Mouse (Mus musculus): Measurements from ENCODE around the gene Hopx.

Hopx gene

DNA sequence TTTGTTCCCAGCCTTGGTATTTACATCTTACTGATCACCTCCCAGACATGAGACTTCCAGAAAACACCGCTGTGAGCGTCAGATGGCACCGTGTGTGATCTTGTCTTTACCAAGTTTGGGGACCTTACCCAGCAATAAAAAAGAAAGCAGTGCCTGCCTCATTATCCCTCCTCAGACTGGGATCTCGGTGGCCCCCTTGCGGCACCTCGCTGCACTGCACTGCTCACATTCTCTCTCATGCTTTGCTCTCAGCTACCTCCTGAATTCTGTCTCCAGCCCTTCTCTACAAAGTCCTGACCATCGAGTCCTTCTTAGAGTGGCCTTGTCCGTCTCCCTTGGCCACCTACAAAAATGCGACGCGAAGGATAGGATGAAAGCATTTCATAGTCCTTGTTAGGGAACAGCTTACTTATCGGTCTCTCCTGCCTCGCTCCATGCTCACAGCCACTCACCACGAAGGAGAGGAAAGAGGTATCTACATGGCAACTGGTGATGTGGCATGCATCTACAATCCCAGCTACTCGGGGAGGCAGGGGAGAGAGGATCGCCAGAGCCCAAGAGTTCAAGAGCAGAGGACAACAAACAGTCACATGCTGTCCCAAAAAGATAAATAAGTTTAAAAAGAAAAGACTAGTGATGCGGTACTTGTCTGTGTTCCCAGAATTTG is 53.4 kb downstream of the Hopx start:
- POLR2A ChIA-PET: interaction anchor here in 3 of 4 experiments (0.5 to 1.6 kb wide), 7 partner anchors 11 to 994 kb away, joined by 3 to 5 read pairs (median 3); no protein-coding TSS in a partner anchor
- CTCF ChIA-PET: interaction anchor here (0.5 to 1.8 kb wide), 33 partner anchors 9 to 1718 kb away, joined by 3 to 9 read pairs (median 3); partner anchors contain the start of genes Paics (in 1 of the 4), Ppat (in 1 of the 4) and Thegl (in 1 of the 4)

GRCm38 (mm10) chr5:77060363-77060762 is 54.6 kb downstream of the Hopx start:
- ChIA-PET CTCF (interaction anchor here in 2 of 4 experiments (1.3 to 1.8 kb wide), 2 partner anchors 9 to 15 kb away, joined by 4 to 6 read pairs; no protein-coding TSS in a partner anchor), POLR2A (interaction anchor here in 2 of 4 experiments (1.4 to 2.2 kb wide), 3 partner anchors 13 to 29 kb away, joined by 3 to 8 read pairs (median 3); no protein-coding TSS in a partner anchor)

GRCm38 (mm10) chr5:77056881-77057440 is 58.0 kb downstream of the Hopx start:
- POLR2A ChIA-PET: no interaction called here
- CTCF ChIA-PET: interaction anchor here in 2 of 4 experiments (0.8 to 1.0 kb wide), 2 partner anchors 56 to 229 kb away, joined by 3 read pairs; no protein-coding TSS in a partner anchor

- ChIA-PET POLR2A (no interaction called here), CTCF (interaction anchor here in 2 of 4 experiments (0.5 to 0.6 kb wide), 3 partner anchors 12 to 766 kb away, joined by 3 read pairs; no protein-coding TSS in a partner anchor)
These were observed 62.3 kb downstream of the Hopx start for GRCm38 (mm10) chr5:77052616-77053015.

DNA sequence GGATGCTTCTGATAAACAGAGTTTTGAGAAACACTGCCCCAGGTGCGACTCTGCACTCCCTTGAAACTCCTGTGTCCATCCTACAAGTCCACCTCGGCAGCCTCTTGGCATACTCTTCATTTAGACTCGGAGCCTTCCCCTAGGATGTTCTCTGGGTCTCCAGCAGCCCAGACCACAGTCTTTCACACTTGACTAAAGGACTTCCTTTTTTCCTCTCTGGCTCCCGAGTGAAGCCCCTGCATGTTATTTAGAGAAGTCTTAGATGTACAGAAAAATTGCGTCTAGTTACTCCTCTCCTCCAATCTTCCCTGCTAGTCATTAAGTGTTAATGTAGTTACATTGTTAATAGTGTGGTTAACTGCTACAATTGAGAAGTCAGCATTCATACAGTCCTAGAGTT is 70.6 kb downstream of the Hopx start:
- CTCF ChIA-PET: no interaction called here
- POLR2A ChIA-PET: no interaction called here

- ChIA-PET POLR2A (interaction anchor here in 1 of 4 experiments (0.7 kb wide), 1 partner anchor 24 kb away, joined by 3 read pairs; the partner anchor contains the start of gene Thegl), CTCF (interaction anchor here in 2 of 4 experiments (0.6 to 1.2 kb wide), 4 partner anchors 10 to 183 kb away, joined by 3 to 5 read pairs (median 3); no protein-coding TSS in a partner anchor)
These were observed 75.5 kb downstream of the Hopx start for GRCm38 (mm10) chr5:77039391-77039790.

DNA sequence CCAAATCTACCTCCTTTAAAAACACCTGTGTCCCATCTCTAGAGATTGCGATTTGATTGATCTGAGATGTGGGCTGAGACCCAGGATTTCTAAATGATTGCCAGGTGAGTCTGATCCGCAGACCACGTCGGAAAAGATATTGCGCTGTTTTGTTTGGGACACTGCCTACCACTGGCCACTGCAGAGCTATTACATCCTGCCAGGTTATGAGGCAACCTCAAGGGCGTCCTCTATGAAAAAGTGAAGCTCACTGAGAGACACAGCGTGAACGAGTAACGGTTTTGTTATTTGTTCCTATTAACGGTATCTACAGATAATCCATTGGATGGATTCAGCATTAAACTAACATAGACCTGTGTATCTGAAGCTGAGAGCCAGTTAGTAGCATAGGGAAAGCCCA is 76.5 kb downstream of the Hopx start:
- POLR2A ChIA-PET: interaction anchor here in 2 of 4 experiments (0.7 to 1.0 kb wide), 2 partner anchors 64 to 328 kb away, joined by 3 read pairs; partner anchors contain the start of gene Srp72 (in 1 of the 2)
- CTCF ChIA-PET: interaction anchor here in 1 of 4 experiments (0.9 to 1.2 kb wide), 3 partner anchors 9 to 185 kb away, joined by 3 to 4 read pairs (median 3); no protein-coding TSS in a partner anchor
